ENCODE assay signal across 13 mouse cellular contexts in the genomic region with DNA sequence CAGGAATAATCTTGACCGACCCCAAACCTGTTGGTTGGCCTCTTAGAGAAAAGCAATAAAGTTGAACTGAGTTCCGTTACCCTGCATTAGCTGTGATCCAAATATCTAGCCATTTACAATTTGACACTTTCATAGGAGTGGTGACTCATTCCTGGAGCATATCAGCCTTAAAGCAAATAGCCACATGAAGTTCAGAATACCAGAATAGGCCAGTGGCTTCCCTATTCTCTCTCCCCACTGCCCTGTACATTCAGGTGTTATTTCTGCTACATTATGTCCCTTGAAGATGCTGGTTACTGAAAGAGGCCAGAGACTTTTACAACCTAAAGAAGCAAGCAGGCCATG.
DNase-seq lines count a peak whose midpoint lies in the region; ATAC-seq and TF ChIP-seq lines count a peak whose summit lies in the region.
"Had no signal": no experiment of that assay in that cellular context is flagged by ENCODE, and none has a peak within 500 bp of the region (broad histone marks: within the 10 kb centered on the region; RNA-seq: fewer than 3 reads in every experiment).

No protein-coding gene starts in this region.

- H3K4me2 ChIP-seq in intestine, embryonic 15.5 days (replicated peaks) = peak overlapping the region; percentile 39; the same call in 1 of the 2 replicates
- peak overlapping the region; percentile 35 for H3K4me2 ChIP-seq in myocyte (ENCODE audit: low read depth)
- H3K4me2 ChIP-seq: forebrain, embryonic 12.5 days had no signal

- ATAC-seq in intestine, embryonic 15.5 days = peak; percentile 34

- no peak for DNase-seq in heart, adult 2 months
- no peak for DNase-seq in heart, postnatal 14 days
- no peak for DNase-seq in liver, adult 2 months (ENCODE audit: extremely low read depth, low read depth, low spot score)
- no peak for DNase-seq in liver
- DNase-seq in layer of hippocampus, postnatal 36 days = no peak
- DNase-seq in spleen, postnatal 14 days (ENCODE audit: low spot score in 2 of 2) = no peak
- DNase-seq: B cell, adult 2 months; cerebellum, postnatal 25 days; gastrocnemius, postnatal 25 days; kidney, adult 8-10 months had no signal

- H3K4me3 ChIP-seq in heart, adult 2 months = no peak overlapping the region
- no peak overlapping the region for H3K4me3 ChIP-seq in liver, adult 2 months (ENCODE audit: insufficient read depth, low read depth, low read length)
- no peak overlapping the region for H3K4me3 ChIP-seq in intestine, embryonic 15.5 days (replicated peaks)
- no peak overlapping the region for H3K4me3 ChIP-seq in myocyte
- H3K4me3 ChIP-seq: forebrain, embryonic 12.5 days had no signal

- no peak overlapping the region for H3ac ChIP-seq in myocyte (ENCODE audit: control insufficient read depth, insufficient read length)

- H3K79me2 ChIP-seq in heart, adult 2 months (replicated peaks; ENCODE audit: control insufficient read depth, insufficient read depth, low read length) = no peaks in the 10 kb centered on the region
- no peaks in the 10 kb centered on the region for H3K79me2 ChIP-seq in liver, adult 2 months (ENCODE audit: control insufficient read depth, insufficient read depth, low read length)
- H3K79me2 ChIP-seq in myocyte (ENCODE audit: control insufficient read depth, insufficient read depth) = no peaks in the 10 kb centered on the region

- 55% methylated on average over 2 of the region's 2 CpGs for WGBS in heart, adult 2 months
- 63% methylated on average over 2 of the region's 2 CpGs for WGBS in liver, adult 2 months
- WGBS in intestine, embryonic 15.5 days = 27% methylated on average over 2 of the region's 2 CpGs

- no peak for TF ChIP-seq EP300 in heart, adult 2 months (IDR thresholded peaks at IDR 0.05; ENCODE audit: insufficient read depth, low read depth, low read length)

- no peak for TF ChIP-seq POLR2A in heart, adult 2 months (IDR thresholded peaks at IDR 0.05; ENCODE audit: insufficient read depth, low read depth, low read length)
- no peak for TF ChIP-seq POLR2A in liver, adult 2 months (IDR thresholded peaks at IDR 0.05; ENCODE audit: extremely low read depth, insufficient read depth, low read length)
- no peak for TF ChIP-seq POLR2A in myocyte (IDR thresholded peaks at IDR 0.05; ENCODE audit: insufficient read length, low read depth)

- no peak overlapping the region for H3K9ac ChIP-seq in heart, adult 2 months (ENCODE audit: low read depth, low read length)
- no peak overlapping the region for H3K9ac ChIP-seq in liver, adult 2 months (ENCODE audit: low read depth, low read length)
- no peak overlapping the region for H3K9ac ChIP-seq in intestine, embryonic 15.5 days
- H3K9ac ChIP-seq: forebrain, embryonic 12.5 days had no signal

- peaks cover 4% of the 10 kb centered on the region for H3K4me1 ChIP-seq in heart, adult 2 months (ENCODE audit: control insufficient read depth, insufficient read depth, low read length)
- H3K4me1 ChIP-seq in liver, adult 2 months (ENCODE audit: control insufficient read depth, insufficient read depth, low read length) = peaks cover 2% of the 10 kb centered on the region; the same call in 1 of the 2 replicates
- H3K4me1 ChIP-seq in intestine, embryonic 15.5 days (replicated peaks) = peaks cover 7% of the 10 kb centered on the region; the same call in 1 of the 2 replicates
- H3K4me1 ChIP-seq: forebrain, embryonic 12.5 days had no signal

- no peaks in the 10 kb centered on the region for H3K27me3 ChIP-seq in heart, adult 2 months (ENCODE audit: control insufficient read depth, insufficient read depth, low read length)
- no peaks in the 10 kb centered on the region for H3K27me3 ChIP-seq in liver, adult 2 months (ENCODE audit: control insufficient read depth, insufficient read depth, low read length)
- no peaks in the 10 kb centered on the region for H3K27me3 ChIP-seq in intestine, embryonic 15.5 days (replicated peaks)
- no peaks in the 10 kb centered on the region for H3K27me3 ChIP-seq in myocyte (ENCODE audit: control insufficient read depth, insufficient read depth, insufficient read length)
- H3K27me3 ChIP-seq: forebrain, embryonic 12.5 days had no signal

- peak overlapping the region; percentile 34 for H3K27ac ChIP-seq in heart, adult 2 months
- peak overlapping the region; percentile 78 for H3K27ac ChIP-seq in liver, adult 2 months (replicated peaks; ENCODE audit: insufficient read depth, low read depth, low read length)
- peak overlapping the region; percentile 65; the same call in 1 of the 2 replicates for H3K27ac ChIP-seq in intestine, embryonic 15.5 days
- H3K27ac ChIP-seq: forebrain, embryonic 12.5 days had no signal

- H3K9me3 ChIP-seq in intestine, embryonic 15.5 days = no peaks in the 10 kb centered on the region

- H3K36me3 ChIP-seq in heart, adult 2 months (ENCODE audit: control insufficient read depth, insufficient read depth, low read length) = peaks cover 3% of the 10 kb centered on the region; the same call in 1 of the 2 replicates
- no peaks in the 10 kb centered on the region for H3K36me3 ChIP-seq in liver, adult 2 months (ENCODE audit: control insufficient read depth, insufficient read depth, low read length)
- H3K36me3 ChIP-seq in intestine, embryonic 15.5 days = no peaks in the 10 kb centered on the region
- H3K36me3 ChIP-seq in myocyte (ENCODE audit: control insufficient read depth, insufficient read depth) = no peaks in the 10 kb centered on the region
- H3K36me3 ChIP-seq: forebrain, embryonic 12.5 days had no signal

- intact Hi-C loops in heart, adult 2 months (cut with DNase I) = loop anchor here (5.0 to 10.0 kb wide), 2 partner anchors 199 to 378 kb away; no protein-coding TSS in a partner anchor
- intact Hi-C loops in heart, postnatal 14 days (cut with DNase I) = no loop called here

- no peak for TF ChIP-seq CTCF in heart, adult 2 months (IDR thresholded peaks at IDR 0.05)
- no peak for TF ChIP-seq CTCF in liver, adult 2 months (IDR thresholded peaks at IDR 0.05; ENCODE audit: low read depth, low read length)

TF ChIP-seq in myocyte, 11 proteins besides CTCF, POLR2A, EP300 and RAD21:
- TF ChIP-seq E2F4 (IDR thresholded peaks at IDR 0.05; ENCODE audit: insufficient read depth) = no peak
- TF ChIP-seq CEBPB (IDR thresholded peaks at IDR 0.05; ENCODE audit: insufficient read depth, poor library complexity, severe bottlenecking) = no peak
- TF ChIP-seq MYOG (IDR thresholded peaks at IDR 0.05; ENCODE audit: control insufficient read depth in 1 of 3, insufficient read depth in 1 of 3, insufficient read length in 2 of 3, low read depth in 2 of 3) = no peak
- TF ChIP-seq TCF3 (IDR thresholded peaks at IDR 0.05; ENCODE audit: insufficient read length, low read depth) = no peak
- no peak for TF ChIP-seq TCF12 (IDR thresholded peaks at IDR 0.05; ENCODE audit: insufficient read depth, poor library complexity, severe bottlenecking)
- no peak for TF ChIP-seq USF1 (IDR thresholded peaks at IDR 0.05; ENCODE audit: low read depth)
- TF ChIP-seq MYOD1 (IDR thresholded peaks at IDR 0.05; ENCODE audit: control insufficient read depth in 1 of 3, insufficient read length in 2 of 3, low read depth in 2 of 3) = no peak
- no peak for TF ChIP-seq POLR2AphosphoS2 (IDR thresholded peaks at IDR 0.05; ENCODE audit: insufficient read length, low read depth)
- TF ChIP-seq SRF (IDR thresholded peaks at IDR 0.05; ENCODE audit: control insufficient read depth, insufficient read length, low read depth) = no peak
- no peak for TF ChIP-seq REST (IDR thresholded peaks at IDR 0.05; ENCODE audit: insufficient read depth, insufficient read length)
- TF ChIP-seq MAX (IDR thresholded peaks at IDR 0.05; ENCODE audit: low read depth) = no peak
